Mouse (Mus musculus) fibroblast of lung, adult 2 months (primary cell): Measurements from ENCODE around the gene Git2.

ENCODE experiments used
- DNase-seq: peaks from one replicate; pipeline ENCODE4 v3.0.0-alpha.2; 2011; ENCODE audit warnings: low read depth

Gene Git2

GRCm38 (mm10) chr5:114764812-114765735 lies 10.2 kb downstream of the Git2 start:
- DNase-seq = no peak

GRCm38 (mm10) chr5:114761980-114762379 lies 13.3 kb downstream of the Git2 start:
- no peak for DNase-seq

DNA sequence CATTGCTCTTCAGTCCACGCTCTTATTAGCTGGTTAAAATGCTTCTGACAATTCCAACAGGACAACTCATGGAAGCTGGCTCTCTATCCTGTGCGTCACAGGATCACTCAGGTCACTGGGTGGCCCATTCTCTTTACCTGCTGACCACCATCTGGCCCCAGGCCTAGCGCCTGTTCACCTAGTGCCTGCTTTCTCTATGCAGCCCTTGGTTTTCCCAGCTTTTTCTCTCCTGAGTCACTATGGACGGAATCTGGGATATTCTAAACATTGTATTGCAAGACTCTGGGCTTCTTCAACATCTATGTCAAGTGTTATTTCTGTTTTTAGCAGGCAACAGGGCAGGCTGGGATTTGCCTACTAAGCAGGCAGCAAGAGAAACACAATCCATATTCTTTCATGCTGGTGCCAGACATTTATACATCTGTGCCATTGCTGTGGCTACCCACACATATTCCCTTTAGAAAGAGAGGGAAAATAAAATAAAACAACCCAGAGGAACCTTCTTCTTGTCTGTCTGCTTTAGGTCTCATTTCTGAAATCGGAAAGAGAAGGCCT lies 15.7 kb downstream of the Git2 start:
- no peak for DNase-seq

DNA sequence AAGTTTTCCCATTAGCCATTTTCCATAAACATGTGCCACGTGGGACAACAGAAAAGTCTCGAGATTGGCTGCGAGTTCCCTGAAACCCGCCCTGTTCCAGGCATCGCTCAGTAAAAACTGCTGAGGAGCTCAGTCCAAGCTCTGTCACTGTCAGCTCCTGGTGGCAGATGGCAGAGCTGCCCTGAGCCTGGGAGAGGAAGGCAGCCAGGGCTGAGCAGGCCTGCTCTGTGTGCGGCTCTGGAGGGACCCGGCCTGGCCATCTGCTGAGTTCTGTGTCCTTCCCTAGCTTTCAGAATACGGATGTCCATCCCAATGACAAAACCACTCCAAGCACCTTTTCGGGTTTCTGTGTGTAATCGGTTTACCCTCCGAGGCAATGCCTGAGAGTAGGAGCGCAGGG lies 21.9 kb downstream of the Git2 start:
- no peak for DNase-seq

DNA sequence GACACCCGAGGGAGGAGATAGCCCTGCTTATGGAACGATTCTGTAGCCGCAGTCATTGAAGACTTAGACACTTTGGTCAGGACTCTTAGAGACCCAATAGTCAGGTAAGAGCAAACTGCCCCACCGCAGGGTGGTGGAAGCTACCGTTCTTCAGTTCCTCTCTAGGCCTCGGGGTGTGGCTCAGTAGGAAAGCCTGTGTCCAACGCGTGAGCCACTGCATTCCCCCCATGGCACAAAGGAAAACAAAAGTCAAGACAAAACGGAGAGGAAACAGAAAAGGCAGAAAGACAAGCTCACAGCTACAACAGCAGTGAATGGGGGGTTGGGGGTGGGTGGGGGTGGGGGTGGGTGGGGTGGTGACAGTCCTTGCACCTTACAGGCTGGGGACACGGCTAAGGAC lies 22.9 kb downstream of the Git2 start:
- DNase-seq = no peak

GRCm38 (mm10) chr5:114750325-114750724 lies 25.0 kb downstream of the Git2 start:
- no peak for DNase-seq

DNA sequence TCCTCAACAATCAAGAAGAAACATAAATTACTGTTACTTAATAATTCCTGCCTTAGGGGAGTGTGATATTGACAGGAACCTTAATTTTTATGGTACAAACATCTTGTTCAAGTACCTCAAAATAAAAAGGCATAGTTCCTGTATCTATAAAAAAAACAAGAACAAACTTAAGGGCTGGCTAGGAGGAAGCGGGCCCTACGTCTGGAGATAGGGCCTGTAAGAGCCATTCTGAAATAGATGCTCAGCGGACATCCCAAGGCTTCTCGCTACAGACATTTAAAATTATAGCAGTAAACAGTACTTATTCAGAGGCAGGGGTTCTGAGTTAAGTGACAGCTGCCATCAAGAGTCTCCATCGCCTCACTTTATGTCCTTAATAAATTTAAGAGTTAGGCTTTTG lies 27.8 kb downstream of the Git2 start:
- DNase-seq = no peak

DNA sequence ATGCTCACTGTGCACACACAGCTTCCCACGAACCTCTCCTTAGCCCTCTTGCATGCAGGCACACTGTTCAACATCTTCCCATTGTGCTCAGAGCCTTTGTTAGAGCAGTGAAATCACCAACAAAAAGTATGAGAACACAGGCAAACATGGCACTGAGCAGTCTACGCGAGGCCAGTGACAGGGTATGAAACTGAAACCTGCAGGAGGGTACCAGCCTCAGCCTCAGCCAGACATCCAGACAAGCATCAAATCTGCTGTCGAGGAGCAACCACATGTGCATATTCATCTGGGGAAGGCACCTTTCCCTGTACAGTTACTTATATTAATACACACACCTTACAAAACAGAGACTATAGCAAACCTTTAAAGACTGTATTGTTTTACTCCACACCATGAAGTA lies 28.4 kb downstream of the Git2 start:
- DNase-seq = no peak

- DNase-seq = no peak
Measured at GRCm38 (mm10) chr5:114745581-114745980, 29.7 kb downstream of the Git2 start.

- no peak for DNase-seq
Measured at GRCm38 (mm10) chr5:114743697-114744090, 31.6 kb downstream of the Git2 start.

DNA sequence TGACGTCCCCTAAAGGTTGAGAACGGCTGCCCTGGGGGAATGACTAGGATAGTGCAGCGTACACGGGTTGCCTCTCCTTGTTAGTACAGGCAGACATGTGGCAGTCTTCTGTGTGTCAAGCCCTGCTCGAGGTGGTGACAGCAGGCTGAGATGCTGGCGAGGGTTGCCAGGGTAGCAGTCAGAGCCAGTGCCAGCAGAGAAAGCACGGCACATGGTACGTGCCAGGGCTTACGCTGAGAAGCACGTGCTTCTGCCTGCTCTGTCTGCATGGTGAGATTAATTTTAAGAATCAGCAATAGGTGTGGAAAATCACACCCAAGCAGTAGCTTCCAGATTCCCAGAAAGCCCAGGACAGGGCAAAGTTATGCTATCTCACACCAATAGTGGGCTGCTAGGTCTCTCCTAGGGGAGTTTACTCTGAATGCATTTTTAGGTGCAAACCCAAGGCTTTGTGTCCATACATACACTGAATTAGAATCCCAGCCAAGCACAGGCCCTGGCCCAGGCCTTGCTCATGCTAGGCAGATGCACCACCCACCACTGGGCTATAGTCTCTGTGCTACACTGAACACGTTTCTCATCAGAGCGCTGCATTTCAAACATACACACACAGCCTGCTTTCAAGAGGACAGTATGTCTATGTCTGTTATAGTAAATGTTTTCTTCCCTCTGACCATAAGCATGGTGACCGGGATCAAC lies 32.2 kb downstream of the Git2 start:
- no peak for DNase-seq

DNA sequence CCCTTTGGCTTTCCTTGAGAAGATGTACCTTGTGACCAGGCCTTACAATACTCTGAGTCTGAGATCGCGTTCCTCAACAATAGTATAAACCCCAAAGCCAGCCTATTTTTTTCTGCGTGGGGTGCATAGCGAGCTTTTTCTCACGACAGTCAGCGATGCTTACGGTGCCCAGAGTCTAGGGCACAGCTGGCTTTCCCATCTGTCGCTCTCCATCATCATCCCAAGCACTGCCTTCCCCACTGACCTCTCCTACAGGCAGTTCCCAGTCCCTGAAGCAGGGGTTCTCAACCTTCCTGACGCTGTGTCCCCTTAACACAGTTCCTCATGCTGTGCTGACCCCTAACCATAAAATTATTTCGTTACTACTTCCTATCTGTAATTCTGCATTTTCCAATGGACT lies 32.7 kb downstream of the Git2 start:
- DNase-seq = no peak

DNA sequence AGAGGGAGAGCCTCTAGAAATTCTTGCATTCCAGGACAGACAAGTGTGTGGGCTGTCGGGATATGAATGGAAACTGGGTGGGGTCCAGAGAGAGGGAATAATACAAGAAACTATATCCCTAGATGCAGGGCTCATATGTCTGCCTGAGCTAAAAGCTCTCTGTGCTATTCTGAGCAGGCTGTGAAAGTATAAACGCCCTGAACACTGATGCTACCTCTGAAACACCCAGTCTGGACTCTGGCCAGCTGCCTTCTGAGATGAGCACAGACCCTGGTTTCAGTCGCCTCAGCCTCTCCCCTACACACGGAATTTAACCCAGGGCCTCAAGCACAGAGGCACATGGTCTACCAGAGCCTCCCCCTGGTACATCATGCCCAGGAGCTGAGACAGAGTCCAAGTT lies 34.7 kb downstream of the Git2 start:
- DNase-seq = no peak

- DNase-seq = no peak
Measured at GRCm38 (mm10) chr5:114738707-114739241, 36.5 kb downstream of the Git2 start.

DNA sequence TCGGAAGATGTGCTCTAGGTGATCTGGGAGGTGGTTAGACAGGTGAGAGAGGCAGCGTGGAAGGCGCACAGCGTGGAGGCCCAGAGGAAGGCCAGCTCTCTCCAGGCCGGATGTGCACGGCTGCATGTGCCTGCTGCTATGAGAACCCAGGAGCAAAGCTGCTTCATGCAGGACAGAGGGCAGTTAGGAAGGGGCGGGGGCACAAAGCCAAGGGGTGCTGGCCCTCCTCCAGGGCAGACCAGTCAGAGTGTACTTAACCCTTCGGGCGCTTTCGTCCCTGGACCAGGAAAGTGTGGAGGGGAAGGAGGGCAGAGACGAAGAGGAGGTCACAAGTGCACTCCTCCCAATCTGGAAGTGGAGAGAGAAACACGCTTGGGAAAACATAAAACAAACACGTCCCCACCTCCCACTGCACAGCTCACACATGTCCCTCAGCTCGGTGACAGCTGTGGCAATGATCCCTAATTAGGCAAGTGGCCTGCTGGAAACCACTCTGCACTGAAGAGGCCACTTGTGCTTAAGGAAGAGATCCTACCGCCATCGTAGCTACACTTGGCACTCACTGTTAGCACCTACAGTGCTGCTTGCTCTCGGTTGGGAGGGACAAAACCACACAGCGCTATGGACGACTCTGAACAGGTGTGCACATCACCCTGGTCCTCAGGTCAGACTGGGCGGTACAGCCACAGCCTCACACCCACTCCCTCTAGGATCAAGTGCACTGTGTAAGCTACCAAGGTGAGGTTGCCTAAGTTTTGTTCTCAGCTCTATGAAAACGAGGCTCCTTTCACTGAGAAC lies 38.0 kb downstream of the Git2 start:
- DNase-seq = no peak

DNA sequence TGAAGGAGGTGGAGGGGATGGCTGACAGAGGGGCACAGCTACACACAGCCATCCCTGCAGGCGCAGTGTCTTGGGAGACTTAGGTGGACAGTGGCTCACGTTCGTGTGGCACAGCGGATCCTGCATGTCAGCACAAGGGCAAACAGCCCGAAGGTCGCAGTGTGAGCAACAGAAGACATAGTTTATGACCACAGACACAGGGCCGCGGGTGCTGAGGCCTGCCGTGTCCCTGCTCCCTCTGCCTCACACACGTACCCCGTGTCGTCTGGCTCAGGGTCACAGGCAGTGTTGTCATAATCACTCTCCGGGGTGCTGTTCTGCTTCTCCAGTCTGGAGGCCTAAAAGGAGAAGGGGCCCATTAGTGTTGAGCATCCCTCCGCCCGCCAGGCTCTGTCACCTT lies 41.7 kb downstream of the Git2 start:
- no peak for DNase-seq

- DNase-seq = no peak
Measured at GRCm38 (mm10) chr5:114731969-114732368, 43.3 kb downstream of the Git2 start.

DNA sequence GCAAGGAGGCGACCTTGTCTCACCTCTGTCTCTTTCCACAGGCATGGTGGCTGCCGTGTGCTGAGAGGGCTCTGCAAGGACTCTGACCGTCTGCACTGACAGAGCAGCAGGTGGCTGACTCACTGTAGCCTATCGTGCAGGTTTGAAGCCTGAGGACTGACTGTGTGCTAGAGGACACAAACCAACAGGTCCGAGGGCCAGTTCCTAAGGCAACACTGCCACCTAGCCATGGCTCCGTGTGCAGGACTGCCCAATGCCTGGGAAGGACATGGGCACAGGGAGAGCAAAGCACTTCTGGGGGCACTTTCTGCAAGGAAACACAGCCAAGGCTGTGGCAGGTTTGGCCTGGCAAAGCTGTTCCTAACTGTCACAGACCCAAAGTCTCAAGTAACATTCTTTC lies 43.8 kb downstream of the Git2 start:
- no peak for DNase-seq

DNA sequence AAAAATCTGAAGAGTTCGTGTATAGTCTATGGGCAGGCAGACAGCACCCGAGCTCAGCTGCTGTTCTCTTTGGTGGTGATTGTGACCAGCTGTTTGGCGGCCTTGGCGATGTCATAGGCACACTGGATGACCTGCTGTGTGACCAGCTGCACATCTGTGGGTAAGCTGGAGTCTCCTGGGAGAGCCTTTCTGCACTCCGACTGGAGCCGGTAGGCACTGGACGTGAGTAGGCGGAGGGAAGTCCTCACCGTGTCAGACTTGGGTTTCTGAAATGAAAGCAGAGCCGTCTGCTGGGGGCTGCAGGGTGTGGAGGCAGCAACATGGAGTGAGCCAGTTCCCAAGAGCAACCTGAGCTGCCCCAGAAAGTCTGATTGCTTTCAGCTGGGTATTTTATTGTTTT lies 45.2 kb downstream of the Git2 start:
- no peak for DNase-seq

- DNase-seq = peak; percentile 26
Measured at GRCm38 (mm10) chr5:114728160-114728559, 47.2 kb downstream of the Git2 start.

DNA sequence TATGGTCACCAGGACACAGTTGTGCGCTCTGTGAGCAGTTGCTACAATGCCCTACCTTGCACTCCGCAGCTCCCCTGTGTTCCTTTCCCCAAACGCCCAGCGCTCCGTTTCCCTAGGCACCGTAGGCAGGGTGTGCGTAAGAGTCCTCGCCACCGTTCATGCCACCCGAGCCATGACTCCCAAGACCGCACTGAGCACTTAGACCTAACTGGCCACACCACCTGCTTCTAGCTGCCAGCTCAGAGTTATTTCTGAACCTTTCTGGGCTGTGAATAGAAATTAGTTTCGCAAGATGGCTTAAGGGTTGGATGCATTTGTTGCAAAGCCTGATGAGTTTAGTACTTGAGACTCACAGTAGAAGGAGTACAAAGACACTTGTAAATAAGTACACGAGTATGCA lies 52.5 kb downstream of the Git2 start:
- DNase-seq = no peak

- no peak for DNase-seq
Measured at GRCm38 (mm10) chr5:114721969-114722368, 53.3 kb downstream of the Git2 start.
